Mouse (Mus musculus): Measurements from ENCODE around the gene Ly6g6e.

The Ly6g6e gene

DNA sequence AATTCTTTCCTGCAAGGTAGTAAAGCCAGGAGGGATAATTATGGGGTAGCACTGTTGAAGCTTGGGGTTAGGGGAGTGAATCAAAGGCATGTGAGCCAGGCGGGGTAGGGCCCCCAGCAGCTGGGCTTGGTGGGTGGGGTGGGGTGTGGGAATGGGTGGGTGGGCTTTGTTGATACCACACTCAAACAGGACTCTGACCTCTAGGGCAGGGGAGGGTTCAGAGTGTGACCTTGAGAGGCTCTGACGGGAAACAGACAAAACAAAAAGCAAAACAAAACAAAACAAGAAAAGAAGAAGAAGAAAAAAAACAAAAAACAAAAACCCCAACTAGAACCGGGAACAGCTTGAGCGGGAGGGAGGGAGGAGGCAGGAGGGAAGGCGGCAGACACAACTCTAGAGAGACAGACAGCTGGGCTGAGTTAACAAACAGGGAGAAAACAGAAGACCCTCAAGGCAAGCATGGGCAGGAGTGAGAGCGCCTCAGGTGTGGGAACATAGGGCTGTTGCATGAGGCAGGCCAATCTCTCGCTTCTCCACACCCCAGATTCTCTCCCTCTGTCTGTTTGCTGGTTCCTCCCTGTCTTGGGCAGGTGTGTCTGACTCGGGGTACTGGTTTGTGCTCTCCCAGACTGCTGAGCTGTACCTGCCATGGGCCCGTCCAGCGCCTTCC is at the start of gene Ly6g6e:
Gene Ly6g6e (plus strand): TSS at position 396 of the 670 bp plus-strand sequence.
- WGBS: 46% methylated on average over 10 of the region's 10 CpGs

DNA sequence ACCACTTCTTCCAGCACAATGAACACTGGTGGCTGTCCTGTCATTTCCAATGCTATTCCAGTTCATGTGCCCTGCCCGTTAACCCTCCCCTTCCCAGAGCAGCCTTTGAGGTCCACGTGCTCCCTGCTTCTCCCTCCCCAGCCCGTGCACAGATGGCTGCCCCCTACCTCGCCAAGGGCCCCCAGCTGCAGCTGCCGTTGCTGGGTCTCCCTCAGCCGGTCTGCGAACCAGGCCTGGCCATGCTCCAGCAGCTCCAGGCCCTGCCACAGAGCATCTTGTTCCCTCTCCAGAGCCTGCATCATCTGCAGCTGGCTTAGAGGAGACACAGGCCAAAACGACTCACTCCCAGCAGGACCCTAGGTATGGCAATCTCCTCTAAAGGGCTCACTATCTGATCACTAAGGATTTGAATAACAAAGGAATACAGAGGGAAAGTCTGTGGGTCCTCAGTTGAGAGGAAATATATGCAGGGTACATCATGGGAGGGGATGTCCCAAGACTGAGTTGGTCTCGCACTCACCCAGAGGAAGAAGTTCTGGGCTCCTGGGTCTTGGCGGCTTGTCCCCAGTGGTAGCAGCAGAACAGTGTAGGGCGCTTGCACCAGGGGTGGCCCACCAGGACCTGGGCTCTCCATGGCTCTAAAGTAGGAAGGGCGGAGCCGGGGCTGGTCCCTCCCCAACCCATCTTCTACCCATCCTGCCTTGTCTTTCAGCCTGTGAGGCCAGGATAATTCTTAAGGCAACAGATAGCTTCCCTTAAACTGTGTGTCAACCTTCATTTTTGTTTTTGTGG is 49.2 kb upstream of the Ly6g6e start, which contains the start of gene Sapcd1:
Gene Sapcd1 (minus strand): TSS at position 740 of the 792 bp plus-strand sequence.
- WGBS: 53% methylated on average over 13 of the region's 13 CpGs

DNA sequence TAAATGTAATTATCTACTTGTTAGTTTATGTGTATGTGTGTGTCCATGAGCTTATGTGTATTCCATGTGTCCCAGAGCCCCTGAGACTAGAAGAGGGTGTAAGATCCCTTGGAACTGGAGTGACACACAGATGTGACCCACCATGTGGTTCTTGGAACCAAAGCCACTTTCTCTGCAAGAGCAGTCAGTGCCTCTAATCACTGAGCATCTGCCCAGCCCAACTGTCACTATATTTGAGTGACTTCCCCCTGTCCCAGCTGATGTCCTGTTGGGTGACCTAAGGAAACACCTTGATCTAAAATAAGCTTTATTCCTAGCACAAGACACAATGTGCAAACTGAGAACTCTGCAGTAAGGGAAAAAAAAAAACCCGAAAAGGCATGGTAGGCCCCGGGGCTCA is 48.4 kb upstream of the Ly6g6e start:
- 88% methylated on average over 2 of the region's 2 CpGs for WGBS

DNA sequence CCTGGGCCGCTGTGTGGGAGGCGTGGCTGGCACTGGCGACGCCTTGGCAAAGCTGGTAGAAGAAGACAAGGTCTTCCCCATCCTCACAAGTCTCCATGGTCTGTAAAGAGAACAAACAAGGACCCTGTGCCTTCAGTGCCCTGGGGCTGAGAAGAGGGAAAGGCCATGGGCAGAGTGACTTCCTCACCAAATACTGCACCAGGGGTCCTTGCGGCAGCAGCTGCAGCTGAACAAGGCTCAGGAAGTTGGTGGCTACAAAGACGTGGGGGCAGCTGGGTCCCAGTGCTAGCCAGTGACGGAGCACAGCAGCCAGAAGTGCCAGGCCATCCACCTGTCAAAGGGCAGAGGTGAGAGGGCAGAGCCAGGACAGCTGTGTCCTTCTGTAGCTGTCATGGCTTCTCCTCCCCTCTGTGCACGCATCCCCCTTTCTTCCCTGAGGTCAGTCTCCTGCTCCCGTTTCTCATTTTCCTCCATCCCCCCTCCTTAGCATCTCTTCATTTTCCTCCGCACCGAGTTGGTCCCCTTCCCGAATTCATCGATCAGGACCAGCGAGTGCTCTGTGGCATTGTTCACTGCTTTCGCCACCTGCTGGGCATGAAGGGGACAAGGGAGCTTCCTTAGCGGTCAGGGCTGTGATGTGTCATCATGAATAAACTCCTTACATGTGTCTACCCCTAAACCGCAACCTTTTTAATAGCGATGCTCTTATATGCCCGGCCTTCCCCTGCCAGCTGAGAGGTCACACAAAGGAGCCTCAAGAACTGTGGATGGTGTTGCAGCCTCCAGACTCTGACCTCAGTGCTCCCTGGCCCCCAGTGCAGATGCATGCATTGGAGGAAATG is 46.8 kb upstream of the Ly6g6e start:
- WGBS: 42% methylated on average over 19 of the region's 19 CpGs

DNA sequence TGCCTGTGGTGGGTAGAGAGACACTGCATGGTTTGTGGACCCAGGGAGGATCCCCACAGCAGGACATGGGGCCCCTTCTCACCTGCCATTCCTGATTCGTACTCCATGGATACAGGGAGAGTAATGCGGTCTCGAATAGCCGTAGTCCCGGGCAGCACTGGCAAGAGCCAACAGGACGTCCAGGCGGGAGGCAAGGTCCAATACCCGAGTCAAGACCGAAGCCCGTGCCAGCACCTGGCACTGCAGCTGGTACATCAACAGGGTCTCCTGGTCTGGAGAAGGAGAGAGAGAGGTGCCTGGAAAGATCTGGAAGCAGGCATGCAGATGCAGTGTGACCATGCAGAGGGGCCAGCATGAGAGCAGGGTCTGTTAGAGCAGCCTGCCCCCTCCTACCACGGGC is 45.4 kb upstream of the Ly6g6e start:
- 93% methylated on average over 11 of the region's 11 CpGs for WGBS

DNA sequence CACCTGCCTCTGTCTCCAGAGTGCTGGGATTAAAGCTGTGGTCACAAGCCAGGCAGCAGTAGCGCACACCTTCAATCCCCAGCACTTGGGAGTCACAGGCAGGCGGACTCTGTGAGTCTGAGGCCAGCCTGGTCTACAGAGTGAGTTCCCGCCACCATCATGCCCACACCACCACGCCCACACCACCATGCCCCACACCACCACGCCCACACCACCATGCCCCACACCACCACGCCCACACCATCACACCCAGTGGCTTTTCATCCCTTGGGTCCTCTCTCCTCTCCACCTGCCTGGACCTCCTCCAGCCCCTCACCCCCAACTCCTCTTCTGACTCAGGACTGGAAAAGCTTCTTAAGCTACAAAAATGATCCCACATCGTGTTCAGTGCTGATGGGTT is 44.8 kb upstream of the Ly6g6e start:
- 95% methylated on average over 7 of the region's 7 CpGs for WGBS

DNA sequence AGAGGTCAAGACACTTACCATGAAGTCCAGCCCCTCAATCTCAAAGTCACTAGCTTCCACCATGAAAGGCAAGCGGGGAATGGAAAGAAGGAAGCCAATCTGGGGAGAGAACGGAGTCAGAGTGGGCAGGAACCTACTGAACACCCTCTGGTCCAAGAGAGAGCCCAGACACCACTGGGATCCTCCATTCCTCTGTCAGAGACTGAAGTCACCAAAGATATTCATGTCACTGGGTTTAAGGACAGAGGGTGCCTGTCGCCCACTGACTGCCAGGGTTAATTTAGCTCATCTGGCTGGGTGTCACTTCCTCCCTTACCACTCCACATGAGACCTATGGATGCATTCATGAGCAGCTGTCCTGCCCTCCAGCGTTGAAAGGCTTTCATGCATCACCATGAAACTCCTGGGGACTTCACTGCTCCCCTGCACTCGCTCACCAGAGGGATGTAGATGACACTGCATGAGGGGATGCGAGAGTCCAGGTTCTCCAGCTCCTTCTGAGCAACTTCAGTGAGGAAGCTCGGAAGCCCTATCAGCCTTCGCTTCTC is 44.3 kb upstream of the Ly6g6e start:
- WGBS: 79% methylated on average over 8 of the region's 8 CpGs

DNA sequence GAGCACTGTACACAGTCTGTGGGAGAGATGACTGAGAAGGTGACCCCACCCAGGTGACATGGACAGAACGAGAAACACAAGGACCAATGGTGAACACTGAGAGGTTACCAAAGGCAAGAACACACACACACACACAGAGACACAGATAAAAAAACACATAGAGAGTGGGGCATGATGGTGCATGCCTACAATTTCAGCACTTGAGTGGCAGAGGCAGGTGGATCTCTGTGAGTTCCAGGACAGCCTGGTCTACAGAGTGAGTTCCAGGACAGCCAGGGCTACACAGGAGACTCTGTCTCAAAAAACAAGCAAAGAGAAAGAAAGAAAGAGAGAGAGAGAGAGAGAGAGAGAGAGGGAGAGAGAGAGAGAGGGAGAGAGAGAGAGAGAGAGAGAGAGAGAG is 43.0 kb upstream of the Ly6g6e start:
- WGBS: 84% methylated on average over 1 of the region's 1 CpGs

DNA sequence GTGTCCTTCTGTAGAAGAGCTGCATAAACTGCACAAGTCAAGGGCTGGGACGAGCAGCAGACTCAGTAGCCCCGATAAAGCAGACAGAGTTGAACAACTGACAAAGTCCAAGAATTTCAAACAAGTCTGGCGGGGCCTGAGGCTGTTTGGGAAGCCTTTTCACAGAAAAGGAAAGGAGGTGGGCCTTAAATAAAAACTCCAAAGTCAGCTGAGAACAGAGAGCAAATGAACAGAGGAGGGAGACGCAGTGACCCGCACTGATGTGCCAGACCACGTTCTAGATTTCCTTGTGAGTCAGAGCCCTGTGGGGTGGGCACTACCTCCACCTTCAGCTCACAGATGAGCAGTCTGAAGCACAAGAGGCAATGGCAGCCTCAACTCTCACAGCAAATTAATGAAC is 41.8 kb upstream of the Ly6g6e start:
- 68% methylated on average over 6 of the region's 6 CpGs for WGBS

DNA sequence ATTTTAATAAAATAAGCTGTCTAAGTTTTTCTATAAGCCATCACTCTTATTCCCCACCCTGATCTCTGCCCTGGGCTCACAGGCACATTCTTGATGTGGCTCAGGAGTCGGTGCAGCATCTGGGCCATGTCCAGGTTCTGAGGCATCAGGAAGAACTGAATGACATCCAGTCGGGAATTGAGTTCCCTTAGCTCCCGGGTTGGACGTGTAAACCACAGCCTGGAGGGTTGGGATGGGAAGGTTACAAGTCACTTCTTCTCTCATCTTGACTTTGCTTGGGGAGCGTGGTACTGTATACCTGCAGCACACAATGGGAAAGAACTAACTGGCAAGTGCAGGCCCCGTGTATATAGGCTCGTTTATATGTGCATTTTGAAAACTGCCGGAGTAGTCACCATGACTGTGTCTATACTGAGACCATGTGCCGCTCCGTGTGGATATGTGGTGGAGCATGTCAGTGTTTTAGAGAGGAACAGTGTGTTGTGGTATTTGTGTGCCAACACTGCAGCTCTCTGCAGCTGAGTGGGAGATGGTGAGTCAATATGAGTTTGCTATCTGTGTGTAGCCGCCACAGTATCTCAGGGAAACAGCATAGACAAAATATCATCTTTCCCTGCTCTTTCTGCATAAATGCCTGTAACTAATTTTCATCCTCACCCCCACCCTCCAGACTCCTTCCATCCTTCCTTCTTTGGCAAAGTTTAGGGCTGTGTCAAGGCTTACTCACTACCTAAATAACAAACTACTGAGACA is 37.4 kb upstream of the Ly6g6e start:
- 68% methylated on average over 11 of the region's 11 CpGs for WGBS

DNA sequence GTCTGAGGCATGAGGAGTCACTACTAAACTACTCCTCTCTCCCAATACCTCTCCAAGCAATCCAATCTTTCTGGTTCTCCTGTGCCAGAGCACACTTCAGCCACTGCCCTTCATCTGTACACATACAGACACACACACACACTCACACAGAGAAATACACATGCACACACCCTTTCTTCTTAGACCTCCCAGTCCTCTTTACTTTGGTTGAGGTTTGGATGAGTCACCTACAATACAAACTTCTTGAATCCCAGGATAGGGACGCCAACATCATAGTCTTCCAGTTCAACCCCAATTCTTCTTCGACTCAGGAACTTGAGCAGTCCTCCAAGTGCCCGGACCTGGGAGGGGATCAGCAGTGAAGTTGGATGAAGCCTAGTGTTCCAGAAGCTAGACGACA is 32.9 kb upstream of the Ly6g6e start:
- 90% methylated on average over 4 of the region's 4 CpGs for WGBS

DNA sequence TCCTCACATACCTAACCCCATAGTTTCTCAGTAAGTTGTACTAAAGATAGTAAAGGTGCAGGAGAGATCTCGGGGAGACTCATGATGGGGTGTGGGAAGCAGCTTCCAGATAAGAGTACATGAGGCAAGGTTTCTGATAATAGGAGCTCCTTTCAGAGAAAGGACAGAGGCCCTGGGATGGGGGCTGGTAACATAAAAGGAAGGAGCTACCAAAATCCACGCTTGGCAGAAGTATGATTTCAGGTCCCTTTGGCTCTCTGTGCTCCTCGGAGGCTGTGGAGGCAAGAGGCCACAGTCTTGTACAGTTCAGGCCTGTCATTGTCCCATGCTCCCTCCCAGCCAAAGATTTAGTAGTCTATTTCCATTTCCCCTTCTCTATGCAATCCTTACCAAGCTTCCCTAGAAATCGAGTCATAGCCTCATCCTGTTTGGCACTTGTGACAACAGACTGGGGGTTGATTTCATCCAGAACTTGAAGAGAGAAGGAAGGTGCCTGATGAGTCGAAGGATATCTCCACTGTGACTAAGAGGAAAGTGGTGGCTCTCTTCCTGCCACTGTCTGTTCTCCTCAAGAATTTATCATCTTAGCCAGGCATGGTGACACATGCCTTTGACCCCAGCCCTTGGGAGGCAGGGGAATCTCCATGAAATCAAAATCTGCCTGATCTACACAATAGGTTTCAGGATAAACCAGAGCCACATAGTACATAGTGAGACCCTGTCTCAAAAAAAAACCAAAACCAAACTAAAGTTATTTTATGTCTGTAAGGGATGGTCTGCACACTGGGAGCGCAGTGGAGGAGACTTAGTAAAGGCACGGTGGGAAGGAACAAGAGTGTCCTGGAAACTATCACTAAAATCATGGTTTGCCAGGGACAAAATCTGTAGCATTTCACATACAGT is 31.5 kb upstream of the Ly6g6e start:
- WGBS: 82% methylated on average over 7 of the region's 7 CpGs

DNA sequence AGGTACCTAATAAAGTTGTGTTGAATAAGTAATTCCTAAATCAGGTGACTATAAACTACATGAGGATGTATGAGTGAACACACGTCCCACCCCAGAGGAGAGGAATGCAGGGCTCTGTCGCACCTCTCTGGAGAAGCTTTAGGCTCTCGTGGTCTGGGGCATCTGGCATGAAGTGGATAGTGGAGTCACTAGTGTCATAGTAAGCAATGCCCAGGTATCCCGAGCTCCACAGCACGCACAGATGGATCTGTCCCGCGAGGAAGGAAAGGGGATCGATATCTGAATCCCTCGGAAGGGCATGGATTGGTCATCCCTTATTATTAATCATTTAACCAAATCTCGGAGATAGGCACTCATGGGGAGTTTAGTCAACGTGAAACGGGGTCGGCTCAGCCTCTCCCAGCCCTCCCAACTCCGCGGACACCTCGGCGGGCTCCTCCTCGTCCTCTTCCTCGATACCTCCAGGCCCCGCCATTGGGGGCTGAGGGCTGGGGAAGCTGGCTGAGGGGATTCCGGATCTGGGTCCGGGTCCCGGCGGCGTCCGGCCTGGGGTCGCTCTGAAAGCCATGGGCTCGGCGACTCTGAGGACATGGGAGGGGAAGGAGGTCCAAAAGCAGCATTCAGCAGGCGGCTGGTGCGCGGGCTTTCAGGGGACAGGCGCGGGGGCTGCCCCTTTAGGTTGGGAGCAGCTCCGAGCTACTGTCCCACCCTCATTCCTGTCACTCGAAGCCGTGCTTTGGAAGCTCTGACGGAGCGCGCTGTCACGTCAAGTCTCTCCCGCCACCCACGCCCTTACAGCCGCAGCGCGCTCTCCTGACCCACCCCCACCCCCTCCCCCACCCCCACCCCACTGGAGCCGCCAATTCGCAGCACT is 30.7 kb upstream of the Ly6g6e start:
- WGBS: 8% methylated on average over 48 of the region's 48 CpGs

DNA sequence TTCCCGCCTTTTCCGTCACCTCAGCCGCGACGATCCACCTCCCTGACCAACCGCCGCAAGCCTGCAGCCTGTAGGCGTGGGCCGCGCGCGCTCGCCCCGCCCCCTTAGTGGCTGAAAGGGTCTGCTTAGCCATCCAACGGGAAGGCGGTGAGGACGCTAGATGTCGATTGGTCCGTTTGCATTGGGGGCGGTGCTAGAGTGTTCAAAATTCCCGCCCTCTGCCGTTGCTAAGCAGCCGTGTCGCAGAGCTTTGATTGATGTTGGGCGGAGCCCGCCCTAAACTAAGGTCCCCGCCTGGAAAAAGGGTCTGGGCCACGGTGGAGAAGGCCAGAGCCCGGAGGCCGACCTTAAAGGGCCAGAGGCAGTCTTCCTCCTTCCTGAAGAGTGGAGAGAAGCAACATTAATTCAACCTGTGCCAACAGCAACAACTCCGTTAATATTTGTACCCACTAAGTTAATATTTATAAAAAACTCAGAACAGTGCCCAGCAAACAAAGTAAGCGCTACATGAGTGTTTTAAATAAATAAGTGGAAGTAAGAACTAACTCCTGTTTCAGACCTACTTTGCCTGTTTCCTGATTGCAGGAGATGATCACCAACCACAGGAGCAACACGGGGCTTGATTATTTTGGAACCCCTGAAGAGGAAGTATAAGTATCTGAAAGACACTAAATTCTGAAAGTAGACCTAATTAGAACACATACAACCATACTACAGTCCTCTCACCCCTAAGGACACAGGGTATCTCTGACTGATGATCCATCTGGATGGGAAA is 29.8 kb upstream of the Ly6g6e start, which contains the start of gene Msh5:
Gene Msh5 (minus strand): TSS at position 65 of the 775 bp plus-strand sequence.
- WGBS: 2% methylated on average over 33 of the region's 33 CpGs

DNA sequence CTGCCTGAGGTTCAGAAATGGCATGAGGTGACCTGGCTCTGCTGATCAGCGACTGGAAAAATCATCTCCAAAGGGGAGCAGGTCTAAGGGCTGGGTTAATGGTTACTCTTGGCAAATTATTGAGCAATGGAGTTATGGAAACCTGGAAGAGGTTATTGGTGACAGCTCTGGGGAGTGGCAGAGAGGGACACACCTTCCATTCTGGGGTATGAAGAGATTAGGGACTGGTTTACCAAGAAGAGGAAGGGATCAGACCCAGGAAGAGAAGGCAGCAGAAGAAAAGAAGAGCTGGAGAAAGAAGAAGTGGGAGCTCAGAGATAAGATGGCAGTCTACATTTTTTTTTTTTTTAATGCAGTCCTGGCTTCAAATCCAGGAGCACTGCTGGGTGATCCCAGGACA is 29.0 kb upstream of the Ly6g6e start:
- 72% methylated on average over 1 of the region's 1 CpGs for WGBS

DNA sequence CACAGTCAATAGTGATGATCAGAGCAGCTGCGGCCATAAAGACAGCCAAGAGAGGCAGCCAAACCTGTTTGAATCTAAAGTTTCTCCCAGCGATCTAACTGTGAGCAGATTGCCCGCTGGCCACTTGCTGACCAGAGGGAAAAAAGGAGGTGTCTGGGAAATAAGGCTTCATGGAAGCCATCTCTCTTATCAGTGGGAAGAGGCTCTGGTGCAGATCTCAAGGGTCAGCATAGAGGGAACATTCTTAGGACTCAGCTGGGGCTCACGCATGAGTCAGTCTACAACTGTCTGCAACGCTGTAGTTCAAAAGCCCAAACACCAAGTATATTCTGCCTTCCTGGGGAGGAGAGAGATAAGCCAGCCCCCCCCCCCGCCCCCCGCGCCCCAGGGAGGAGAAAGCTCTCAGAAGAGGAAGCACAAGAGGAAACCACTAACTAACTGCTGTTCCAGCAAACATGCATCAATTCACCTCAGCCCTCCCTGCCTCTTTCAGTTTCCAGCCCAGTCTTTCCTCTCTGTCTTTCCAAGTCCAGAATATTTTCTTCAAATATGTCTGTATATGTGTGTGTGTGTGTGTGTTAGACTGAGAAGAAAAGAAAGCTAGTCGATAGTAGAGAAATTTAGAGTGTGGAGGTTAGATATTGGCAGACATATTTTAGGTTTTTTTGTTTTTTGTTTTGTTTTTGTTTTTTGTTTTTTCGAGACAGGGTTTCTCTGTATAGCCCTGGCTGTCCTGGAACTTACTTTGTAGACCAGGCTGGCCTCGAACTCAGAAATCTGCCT is 28.4 kb upstream of the Ly6g6e start:
- whole genome bisulfite sequencing: 45% methylated on average over 11 of the region's 11 CpGs

DNA sequence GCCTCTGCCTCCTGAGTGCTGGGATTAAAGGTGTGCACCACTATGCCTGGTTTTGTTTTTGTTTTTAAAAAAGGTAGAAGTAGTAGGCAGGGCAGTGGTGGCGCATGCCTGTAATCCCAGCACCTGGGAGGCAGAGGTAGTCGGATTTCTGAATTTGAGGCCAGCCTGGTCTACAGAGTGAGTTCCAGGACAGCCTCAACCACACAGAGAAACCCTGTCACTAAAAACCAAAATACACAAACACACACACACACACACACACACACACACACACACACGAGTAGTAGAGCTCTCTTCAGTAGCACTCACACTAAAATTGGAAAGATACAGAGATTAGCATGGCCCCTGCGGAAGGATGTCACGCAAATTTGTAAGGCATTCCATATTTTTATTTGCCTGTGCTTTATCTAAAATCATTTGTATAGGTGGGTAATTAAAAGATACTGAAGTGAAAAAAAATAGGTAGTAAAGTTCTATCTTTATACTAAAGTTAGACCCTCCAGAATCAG is 27.7 kb upstream of the Ly6g6e start:
- 83% methylated on average over 5 of the region's 5 CpGs for WGBS
